Mouse (Mus musculus) myocyte (in vitro differentiated cells): ENCODE measurements around the gene Mafk. TPM values are rescaled to one million over a fixed set of nuclear protein-coding genes. Genes with fewer than 3 reads are reported as not detected.
A peak's percentile ranks its signal among the peaks of the same experiment; 100 is the strongest.
"Not testable (repeated sequence)": the region's sequence is repeated elsewhere in the genome, so short reads cannot be mapped to it uniquely, and the experiment has no call there.

Experiments
- H3K27me3 ChIP-seq: one replicate; pipeline ENCODE4 v1.6.1; 2011; ENCODE audit not compliant: control insufficient read depth, insufficient read depth, insufficient read length
- H3K36me3 ChIP-seq: one replicate; pipeline ENCODE4 v1.6.1; 2011; ENCODE audit not compliant: control insufficient read depth, insufficient read depth
- H3K4me2 ChIP-seq: one replicate; pipeline ENCODE4 v1.6.1; 2011; ENCODE audit warnings: low read depth, control low read depth
- H3K4me3 ChIP-seq: one replicate; pipeline ENCODE4 v1.5.1; 2011; ENCODE audit warnings: mild to moderate bottlenecking, control low read depth, moderate library complexity
- H3K79me2 ChIP-seq: one replicate; pipeline ENCODE4 v1.6.1; 2011; ENCODE audit not compliant: control insufficient read depth, insufficient read depth
- H3ac ChIP-seq: one replicate; pipeline ENCODE4 v1.6.1; 2011; ENCODE audit not compliant: control insufficient read depth, insufficient read length
- CEBPB ChIP-seq: IDR thresholded peaks from 2 replicates; pipeline ENCODE4 v1.6.1; 2011; ENCODE audit warnings: mild to moderate bottlenecking, moderate library complexity; ENCODE audit not compliant: poor library complexity, insufficient read depth, severe bottlenecking
- E2F4 ChIP-seq: IDR thresholded peaks from one replicate; pipeline ENCODE4 v1.6.1; 2011; ENCODE audit warnings: mild to moderate bottlenecking, control low read depth, moderate library complexity; ENCODE audit not compliant: insufficient read depth
- MAX ChIP-seq: IDR thresholded peaks from one replicate; pipeline ENCODE4 v1.6.1; 2011; ENCODE audit warnings: low read depth, mild to moderate bottlenecking, control low read depth
- MYOD1 ChIP-seq, 3 experiments: IDR thresholded peaks; one replicate each; pipeline ENCODE4 v1.6.1; 2011; ENCODE audit warnings: control low read depth in 2 of 3, low read depth in 2 of 3, mild to moderate bottlenecking in 2 of 3, moderate library complexity in 1 of 3; ENCODE audit not compliant: insufficient read length in 2 of 3, control insufficient read depth in 1 of 3
- MYOG ChIP-seq, 3 experiments: IDR thresholded peaks; one replicate each; pipeline ENCODE4 v1.6.1; 2011; ENCODE audit warnings: control low read depth in 2 of 3, low read depth in 2 of 3, mild to moderate bottlenecking in 2 of 3; ENCODE audit not compliant: insufficient read length in 2 of 3, control insufficient read depth in 1 of 3, insufficient read depth in 1 of 3
- POLR2A ChIP-seq: IDR thresholded peaks from one replicate; pipeline ENCODE4 v1.6.1; 2011; ENCODE audit warnings: low read depth, mild to moderate bottlenecking, control low read depth, moderate library complexity; ENCODE audit not compliant: insufficient read length
- POLR2AphosphoS2 ChIP-seq: IDR thresholded peaks from one replicate; pipeline ENCODE4 v1.6.1; 2011; ENCODE audit warnings: low read depth, control low read depth; ENCODE audit not compliant: insufficient read length
- REST ChIP-seq: IDR thresholded peaks from one replicate; pipeline ENCODE4 v1.6.1; 2011; ENCODE audit warnings: mild to moderate bottlenecking, control low read depth, moderate library complexity; ENCODE audit not compliant: insufficient read depth, insufficient read length
- SRF ChIP-seq: IDR thresholded peaks from one replicate; pipeline ENCODE4 v1.6.1; 2011; ENCODE audit warnings: low read depth; ENCODE audit not compliant: control insufficient read depth, insufficient read length
- TCF12 ChIP-seq: IDR thresholded peaks from one replicate; pipeline ENCODE4 v1.6.1; 2011; ENCODE audit warnings: mild to moderate bottlenecking, control low read depth; ENCODE audit not compliant: poor library complexity, insufficient read depth, severe bottlenecking
- TCF3 ChIP-seq: IDR thresholded peaks from one replicate; pipeline ENCODE4 v1.6.1; 2011; ENCODE audit warnings: low read depth, control low read depth; ENCODE audit not compliant: insufficient read length
- USF1 ChIP-seq: IDR thresholded peaks from one replicate; pipeline ENCODE4 v1.6.1; 2011; ENCODE audit warnings: low read depth, mild to moderate bottlenecking, control low read depth, moderate library complexity
- polyA plus RNA-seq: library from polyadenylated mRNA; unstranded; fragments of >200 nt; fragmentation: generic; extraction: Trizol; gene quantifications from one replicate; pipeline ENCODE4 v1.2.1, GENCODE M21; 2012; ENCODE audit warnings: missing spikeins

The Mafk gene
- 19.8 TPM for polyA plus RNA-seq

DNA sequence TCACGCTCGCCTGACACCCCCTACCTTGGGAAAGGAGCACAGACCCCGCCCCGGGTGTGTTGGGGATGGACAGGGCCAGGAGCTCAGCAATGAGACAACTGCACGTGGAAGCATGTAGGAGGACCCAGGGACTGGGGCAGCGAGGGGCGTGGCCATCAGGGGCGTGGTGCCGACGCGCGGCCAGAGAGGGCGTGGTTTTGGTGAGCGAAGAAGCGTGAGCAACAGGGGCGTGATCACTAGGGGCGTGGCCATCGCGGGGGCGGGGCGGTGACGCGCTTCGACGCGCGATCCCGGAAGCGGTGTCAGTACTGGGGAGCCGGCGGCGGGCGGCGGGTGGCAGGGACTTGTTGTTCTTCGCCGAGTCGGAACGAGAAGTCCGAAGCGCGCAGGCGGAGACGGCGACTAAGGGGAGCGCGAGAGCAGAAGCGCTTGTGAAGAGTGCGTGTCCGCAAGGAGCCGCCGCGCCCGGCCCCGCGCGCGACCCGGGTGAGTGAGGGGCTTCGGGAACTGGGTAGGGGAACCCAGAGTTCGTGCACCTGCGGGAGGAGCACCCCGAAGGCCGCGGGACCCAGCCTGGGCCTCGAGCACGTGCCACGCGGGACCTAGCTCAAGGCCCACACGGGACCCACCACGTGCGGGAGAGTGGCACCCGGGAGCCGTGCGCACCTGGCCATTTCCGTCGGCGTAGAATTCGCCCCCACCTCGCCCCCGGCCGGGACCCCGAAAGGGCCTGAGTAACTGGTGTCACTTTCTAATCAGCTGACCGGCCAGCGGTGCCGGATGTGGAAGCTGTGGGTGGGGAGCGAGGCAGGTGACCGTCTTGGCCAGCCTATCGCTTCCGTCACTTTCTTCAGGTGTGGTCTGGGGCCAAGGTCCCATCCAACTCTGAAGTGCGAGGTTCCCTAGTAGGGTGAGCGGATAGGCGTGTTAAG lies at the start of gene Mafk:
TSS of gene Mafk (plus strand) at position 287 of the 932 bp plus-strand sequence.
- no peaks in the 10 kb centered on the region for H3K36me3 ChIP-seq
- H3K4me2 ChIP-seq = peak within 1 kb of the TSS; percentile 100
- TF ChIP-seq SRF (peak; percentile 49), TCF12 (no peak), MAX (no peak), REST (no peak), MYOG (IDR thresholded peaks at IDR 0.05; ENCODE audit: control insufficient read depth in 1 of 3, insufficient read depth in 1 of 3, insufficient read length in 2 of 3, low read depth in 2 of 3) (no peak), E2F4 (no peak), USF1 (no peak), TCF3 (peak; percentile 0), POLR2A (peak; percentile 82), CEBPB (no peak), MYOD1 (IDR thresholded peaks at IDR 0.05; ENCODE audit: control insufficient read depth in 1 of 3, insufficient read length in 2 of 3, low read depth in 2 of 3) (peak in 2 of 3 experiments; percentile 19 to 54), POLR2AphosphoS2 (peak; percentile 80)
- peak within 1 kb of the TSS; percentile 83 for H3K4me3 ChIP-seq
- H3K27me3 ChIP-seq = no peaks in the 10 kb centered on the region
- peak within 1 kb of the TSS; percentile 70 for H3ac ChIP-seq
- peaks cover 32% of the 10 kb centered on the region for H3K79me2 ChIP-seq

DNA sequence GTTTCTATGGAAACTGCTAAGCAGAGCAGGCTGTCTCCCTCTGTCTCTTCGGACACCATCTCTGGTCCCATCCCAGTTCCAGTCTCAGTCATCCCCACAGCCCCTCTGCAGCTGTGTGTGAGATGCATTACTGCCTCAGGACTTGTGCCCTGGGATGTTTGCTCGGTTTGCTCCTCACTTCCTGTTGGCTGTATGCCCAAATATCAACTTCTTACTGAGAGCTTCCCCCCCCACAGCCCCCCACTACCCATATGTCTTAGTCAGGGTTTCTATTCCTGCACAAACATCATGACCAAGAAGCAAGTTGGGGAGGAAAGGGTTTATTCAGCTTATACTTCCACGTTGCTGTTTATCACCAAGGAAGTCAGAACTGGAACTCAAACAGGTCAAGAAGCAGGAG lies 48.7 kb upstream of the Mafk start:
- H3K27me3 ChIP-seq = not testable (repeated sequence)

DNA sequence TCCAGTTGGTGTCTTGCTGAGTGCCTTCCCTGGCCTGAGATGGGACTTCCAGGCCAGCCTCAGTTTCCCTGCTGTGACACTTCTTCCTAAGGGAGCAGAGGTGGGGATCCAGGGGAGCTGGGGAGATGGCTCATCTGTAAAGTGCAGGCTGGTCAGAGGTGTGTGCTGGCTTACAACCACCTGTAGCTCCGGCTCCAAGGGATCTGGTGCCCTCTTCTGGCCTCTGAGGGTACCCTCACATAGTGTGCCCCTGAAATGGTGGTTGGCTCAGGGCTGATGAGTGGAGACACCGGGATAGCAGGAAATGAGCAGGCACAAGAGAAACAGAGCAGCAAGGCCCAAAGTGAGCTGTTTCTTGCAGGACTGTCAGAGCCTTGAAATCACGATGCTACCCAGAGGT lies 45.5 kb upstream of the Mafk start:
- H3K4me3 ChIP-seq = no peak overlapping the region
- H3K4me2 ChIP-seq = no peak overlapping the region
- H3ac ChIP-seq = no peak overlapping the region
- no peaks in the 10 kb centered on the region for H3K36me3 ChIP-seq
- H3K79me2 ChIP-seq = no peaks in the 10 kb centered on the region
- TF ChIP-seq POLR2AphosphoS2 (no peak), TCF12 (no peak), E2F4 (no peak), MAX (no peak), REST (no peak), CEBPB (no peak), POLR2A (no peak), USF1 (no peak), MYOG (IDR thresholded peaks at IDR 0.05; ENCODE audit: control insufficient read depth in 1 of 3, insufficient read depth in 1 of 3, insufficient read length in 2 of 3, low read depth in 2 of 3) (no peak), MYOD1 (IDR thresholded peaks at IDR 0.05; ENCODE audit: control insufficient read depth in 1 of 3, insufficient read length in 2 of 3, low read depth in 2 of 3) (no peak), SRF (no peak), TCF3 (no peak)
- no peaks in the 10 kb centered on the region for H3K27me3 ChIP-seq

More for the DNA sequence above, 48.7 kb upstream of the Mafk start:
- not testable (repeated sequence) for H3K4me2 ChIP-seq, H3K79me2 ChIP-seq, H3ac ChIP-seq, H3K4me3 ChIP-seq, H3K36me3 ChIP-seq

DNA sequence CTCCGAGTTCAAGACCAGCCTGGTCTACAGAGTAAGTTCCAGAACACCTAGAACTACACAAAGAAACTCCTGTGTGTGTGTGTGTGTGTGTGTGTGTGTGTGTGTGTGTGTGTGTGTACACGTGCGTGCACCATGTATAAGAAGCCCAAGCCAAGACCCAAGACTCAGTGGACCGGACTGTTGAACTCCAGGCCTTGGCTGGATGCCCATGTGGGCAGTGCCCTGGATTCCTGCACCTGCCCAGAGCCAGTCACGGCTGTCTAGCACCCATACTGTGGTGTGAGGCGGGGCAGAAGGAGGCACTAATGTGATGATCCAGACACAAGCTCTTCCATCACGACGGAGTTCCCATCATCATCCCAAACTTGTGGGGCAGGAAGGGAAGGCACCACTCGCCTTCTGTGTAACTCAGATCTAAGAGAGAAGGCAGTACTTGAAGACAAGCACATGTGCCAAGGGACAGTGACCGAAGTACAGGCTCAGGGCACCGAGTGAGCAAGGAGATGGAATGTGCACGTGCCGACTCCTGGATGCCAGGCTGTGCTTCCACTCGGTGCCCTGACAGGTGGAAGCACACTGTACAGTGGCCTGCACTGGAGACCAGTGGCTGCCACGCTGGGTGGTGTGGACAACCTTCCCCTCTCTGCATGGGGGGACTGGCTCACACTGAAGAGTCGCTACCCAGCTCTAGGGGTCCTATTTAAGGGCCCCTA lies 41.7 kb upstream of the Mafk start:
- H3K4me2 ChIP-seq = no peak overlapping the region
- no peaks in the 10 kb centered on the region for H3K36me3 ChIP-seq
- no peak overlapping the region for H3ac ChIP-seq
- no peaks in the 10 kb centered on the region for H3K27me3 ChIP-seq
- no peak overlapping the region for H3K4me3 ChIP-seq
- TF ChIP-seq MYOG (IDR thresholded peaks at IDR 0.05; ENCODE audit: control insufficient read depth in 1 of 3, insufficient read depth in 1 of 3, insufficient read length in 2 of 3, low read depth in 2 of 3) (no peak), E2F4 (no peak), POLR2AphosphoS2 (no peak), MAX (no peak), POLR2A (no peak), SRF (no peak), MYOD1 (IDR thresholded peaks at IDR 0.05; ENCODE audit: control insufficient read depth in 1 of 3, insufficient read length in 2 of 3, low read depth in 2 of 3) (no peak), REST (no peak), CEBPB (no peak), USF1 (no peak)
- H3K79me2 ChIP-seq = no peaks in the 10 kb centered on the region

DNA sequence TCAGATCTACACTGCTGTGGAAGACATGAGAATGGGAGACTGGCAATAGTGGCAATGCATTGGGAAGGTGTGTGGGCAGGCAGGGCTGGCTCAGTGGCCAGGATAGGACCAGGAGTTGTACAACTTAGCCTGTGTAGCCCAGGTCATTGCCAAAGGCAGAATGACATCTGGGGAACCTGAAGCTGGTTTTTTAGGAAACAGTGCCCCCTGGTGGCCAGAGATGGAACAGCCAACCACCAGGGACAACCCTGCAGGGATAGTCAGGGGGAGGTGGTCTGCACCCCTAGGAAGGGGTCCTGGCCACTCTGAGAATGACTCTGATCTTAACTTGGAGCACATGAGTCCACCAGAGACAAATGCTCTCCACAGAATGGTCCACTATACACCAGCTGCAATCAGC lies 40.8 kb upstream of the Mafk start:
- Histone ChIP-seq H3K79me2 (no peaks in the 10 kb centered on the region), H3ac (no peak overlapping the region), H3K4me3 (no peak overlapping the region), H3K4me2 (no peak overlapping the region), H3K27me3 (no peaks in the 10 kb centered on the region), H3K36me3 (no peaks in the 10 kb centered on the region)
- TF ChIP-seq POLR2A (no peak), MYOG (IDR thresholded peaks at IDR 0.05; ENCODE audit: control insufficient read depth in 1 of 3, insufficient read depth in 1 of 3, insufficient read length in 2 of 3, low read depth in 2 of 3) (no peak), POLR2AphosphoS2 (no peak), CEBPB (no peak), E2F4 (no peak), MYOD1 (IDR thresholded peaks at IDR 0.05; ENCODE audit: control insufficient read depth in 1 of 3, insufficient read length in 2 of 3, low read depth in 2 of 3) (no peak), TCF3 (no peak), MAX (no peak), SRF (no peak), REST (no peak), USF1 (no peak), TCF12 (no peak)
